Mouse (Mus musculus): ENCODE measurements around the gene Cacfd1.

Cacfd1 gene

DNA sequence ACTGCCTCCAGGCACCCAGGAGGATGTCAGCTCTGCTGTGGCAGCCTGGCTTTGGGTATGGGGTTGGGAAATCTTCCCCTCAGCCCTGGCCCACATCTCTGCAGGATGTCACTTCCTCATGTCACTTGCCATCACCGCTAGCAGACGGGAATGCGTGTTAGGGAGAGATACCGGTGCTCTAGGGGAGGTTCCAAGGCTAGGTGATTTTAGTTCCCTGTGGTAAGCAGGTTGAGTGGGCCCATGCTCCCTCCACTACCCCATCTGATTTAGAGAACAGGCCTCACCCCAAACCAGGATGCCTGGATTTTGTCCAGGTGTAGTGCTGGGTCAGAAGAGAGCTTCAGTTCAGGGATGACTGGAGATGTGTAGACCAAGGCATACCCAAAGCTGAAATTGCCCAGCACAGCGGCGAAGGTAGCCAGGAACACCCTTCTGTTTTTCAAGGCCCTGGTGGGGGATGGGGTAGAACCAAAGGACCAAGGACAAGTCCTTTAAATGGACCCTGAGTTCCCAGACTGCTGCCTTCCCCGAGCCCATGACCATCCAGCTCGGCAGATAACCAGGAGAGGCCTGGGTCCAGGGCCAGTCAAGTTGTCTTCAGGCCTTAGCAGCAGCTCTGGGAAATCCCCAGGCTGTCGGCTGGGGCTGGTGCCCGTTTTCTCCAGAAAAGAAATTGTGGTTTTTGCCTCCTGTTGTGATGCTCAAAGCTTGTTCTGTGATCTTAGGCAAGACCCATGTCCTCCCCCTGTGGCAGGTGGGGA is 17.3 kb downstream of the Cacfd1 start:
- DNase-seq (ENCODE audit: low read depth) = peak; percentile 23

DNA sequence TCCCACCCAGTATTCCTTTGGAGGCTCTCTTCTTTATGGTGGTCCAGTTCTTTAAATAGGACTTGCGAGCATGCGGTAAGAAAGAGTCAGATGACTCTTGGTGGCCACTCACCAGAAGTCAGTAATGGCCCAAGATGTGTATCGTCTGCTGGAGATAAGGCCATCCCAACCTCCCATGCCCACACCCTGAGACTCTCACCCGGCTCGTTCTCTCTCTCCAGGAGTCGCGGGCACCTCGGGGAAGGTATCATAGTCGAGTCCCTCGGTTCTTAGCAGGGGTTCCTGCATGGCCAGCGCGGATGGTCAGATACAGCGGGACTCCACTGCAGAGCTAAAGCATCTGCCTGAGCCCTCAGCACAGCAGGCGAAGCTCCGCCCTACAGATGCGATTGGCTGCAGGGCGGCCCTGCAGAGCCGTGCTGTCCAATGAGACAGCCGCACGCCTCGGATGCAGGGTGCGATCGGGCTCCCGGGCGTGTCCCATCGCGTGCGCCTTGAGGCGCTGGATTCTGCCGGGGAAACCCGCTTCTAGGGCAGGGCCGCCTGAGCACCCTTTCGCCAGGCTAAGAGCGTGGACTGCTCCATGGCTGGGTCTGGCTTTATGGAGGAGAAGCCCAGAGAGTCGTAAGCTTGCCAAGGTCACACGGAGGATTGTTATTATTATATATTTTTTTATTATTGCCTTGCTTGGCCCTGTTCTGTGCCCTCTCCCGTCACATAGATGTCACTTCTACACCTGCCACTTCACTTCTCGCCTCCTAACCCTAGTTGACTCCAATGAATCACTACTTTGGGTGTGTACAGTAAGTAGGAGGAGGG is 18.1 kb downstream of the Cacfd1 start, which contains the start of gene Slc2a6:
Gene Slc2a6, minus strand, starts transcription at position 381 of the 819 bp plus-strand sequence.
- DNase-seq (ENCODE audit: low read depth) = peak; percentile 83

DNA sequence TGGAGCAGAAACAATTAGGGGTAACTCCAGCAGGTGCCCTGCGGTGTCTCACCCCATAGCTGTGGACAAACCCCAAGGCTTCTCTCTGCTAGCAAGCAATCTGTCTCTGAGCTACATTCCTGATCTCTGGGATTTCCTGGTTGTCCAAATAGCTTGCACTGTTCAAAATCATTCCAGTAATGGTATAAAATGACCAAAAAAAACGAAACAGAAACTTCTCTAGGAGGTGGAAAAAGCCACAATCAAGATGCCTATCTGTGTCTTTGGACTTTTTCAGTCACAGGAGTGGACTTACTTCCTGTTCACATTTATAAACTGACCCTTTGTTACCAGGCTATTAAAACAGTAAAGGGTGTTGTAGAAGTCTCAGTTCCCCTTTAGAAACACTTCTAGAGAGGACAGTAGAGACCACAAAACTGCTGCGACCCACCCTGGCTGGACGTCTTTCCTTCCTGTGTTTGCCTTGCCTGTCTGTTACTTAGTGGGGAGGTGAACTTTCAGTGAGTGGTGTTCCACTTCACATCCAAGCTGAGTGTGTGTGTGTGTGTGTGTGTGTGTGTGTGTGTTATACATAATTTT is 18.8 kb downstream of the Cacfd1 start:
- DNase-seq (ENCODE audit: low read depth) = peak; percentile 70

DNA sequence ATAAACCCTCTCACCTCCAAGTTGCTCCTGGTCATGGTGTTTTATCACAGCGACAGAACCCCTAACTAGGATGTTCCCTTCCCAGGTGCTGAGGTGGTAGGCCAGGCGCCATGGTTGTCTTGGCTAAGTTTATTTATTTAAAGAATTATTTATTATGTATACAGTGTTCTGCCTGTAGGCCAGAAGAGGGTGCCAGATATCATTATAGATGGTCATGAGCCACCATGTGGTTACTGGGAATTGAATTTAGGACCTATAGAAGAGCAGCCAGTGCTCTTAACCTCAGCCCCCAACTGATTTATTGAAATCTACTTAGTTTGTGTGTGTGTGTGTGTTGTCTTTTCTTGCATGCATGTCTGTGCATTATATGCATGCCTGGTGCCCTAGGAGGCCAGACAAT is 22.6 kb downstream of the Cacfd1 start:
- peak; percentile 58 for DNase-seq (ENCODE audit: low read depth)

DNA sequence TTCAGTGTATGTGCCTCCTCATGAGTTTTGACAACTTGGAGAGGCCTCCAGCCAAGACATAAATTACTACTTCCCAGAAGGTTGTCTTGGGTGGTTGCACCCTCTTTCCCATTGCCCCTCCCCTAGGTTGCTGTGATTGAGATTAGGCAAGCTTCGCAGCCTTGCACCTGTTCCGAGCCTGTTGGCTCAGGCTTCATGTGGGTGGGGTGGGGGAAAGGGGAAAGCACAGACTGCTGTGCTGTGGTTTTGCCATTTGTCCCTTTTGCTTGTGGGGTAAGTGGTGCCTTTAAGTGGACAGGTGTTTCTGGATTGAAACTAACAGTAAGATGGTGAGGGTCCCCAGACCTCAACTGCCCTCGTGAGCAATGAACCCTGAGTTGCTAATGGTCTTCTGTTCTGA is 26.3 kb downstream of the Cacfd1 start:
- no peak for DNase-seq (ENCODE audit: low read depth)

DNA sequence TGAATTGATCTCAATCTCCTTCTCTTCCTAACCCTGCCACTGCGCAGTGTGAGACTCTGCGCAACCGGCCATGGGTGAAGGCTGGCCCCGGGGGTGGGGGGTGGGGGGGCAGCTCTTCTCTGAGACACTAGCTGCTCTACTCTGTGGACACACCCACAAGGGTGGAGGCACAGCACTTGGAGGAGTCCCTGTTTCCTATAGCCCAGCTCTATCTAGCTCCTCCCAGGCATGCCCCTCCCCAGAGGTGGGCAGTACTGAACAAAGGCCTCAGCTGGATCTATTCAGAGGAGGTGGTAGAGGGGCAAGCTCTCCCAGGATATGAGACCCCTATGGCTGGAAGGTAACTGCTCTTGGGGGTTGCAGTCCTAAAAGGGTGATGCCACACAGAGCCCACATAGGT is 27.3 kb downstream of the Cacfd1 start:
- no peak for DNase-seq (ENCODE audit: low read depth)

DNA sequence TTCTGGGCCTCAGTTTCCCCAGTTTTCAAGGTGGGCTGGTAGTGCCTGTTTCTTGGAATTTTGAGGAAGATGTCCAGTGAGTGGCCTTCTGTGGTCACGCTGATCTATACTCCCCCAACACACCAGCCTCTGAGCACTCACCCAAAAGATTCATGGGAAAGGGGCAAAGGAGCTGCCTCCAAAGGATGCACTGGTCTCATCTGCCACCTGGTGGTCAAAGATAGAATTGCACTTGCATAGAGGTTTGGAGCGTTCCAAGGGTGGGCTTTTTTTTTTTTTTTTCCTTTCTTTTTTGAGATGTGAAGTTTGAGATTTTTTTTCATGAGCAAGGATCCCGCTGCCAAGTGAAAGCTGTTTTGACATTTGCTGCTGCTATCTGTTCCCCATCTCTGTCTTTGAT is 28.9 kb downstream of the Cacfd1 start:
- peak; percentile 52 for DNase-seq (ENCODE audit: low read depth)

DNA sequence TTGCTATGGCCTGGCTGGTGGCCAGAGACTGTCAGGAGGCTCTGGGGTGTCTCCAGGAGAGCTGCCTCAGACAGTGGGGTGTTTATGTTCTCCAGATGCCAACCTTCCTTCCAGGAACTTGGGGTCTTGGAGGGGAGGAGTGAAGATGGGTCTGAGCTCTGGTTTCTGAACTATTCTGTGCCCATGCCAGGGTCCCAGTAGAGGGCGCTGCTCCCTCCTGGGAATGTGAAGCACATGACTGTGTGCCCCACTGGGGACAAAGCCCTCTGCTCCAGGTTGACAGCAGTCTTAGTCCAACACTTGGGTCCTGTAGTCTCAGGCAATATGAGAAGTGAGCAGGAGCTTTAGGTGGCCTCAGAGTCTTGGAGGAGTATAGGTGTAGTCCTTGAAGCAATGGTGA is 29.6 kb downstream of the Cacfd1 start:
- peak; percentile 15 for DNase-seq (ENCODE audit: low read depth)

DNA sequence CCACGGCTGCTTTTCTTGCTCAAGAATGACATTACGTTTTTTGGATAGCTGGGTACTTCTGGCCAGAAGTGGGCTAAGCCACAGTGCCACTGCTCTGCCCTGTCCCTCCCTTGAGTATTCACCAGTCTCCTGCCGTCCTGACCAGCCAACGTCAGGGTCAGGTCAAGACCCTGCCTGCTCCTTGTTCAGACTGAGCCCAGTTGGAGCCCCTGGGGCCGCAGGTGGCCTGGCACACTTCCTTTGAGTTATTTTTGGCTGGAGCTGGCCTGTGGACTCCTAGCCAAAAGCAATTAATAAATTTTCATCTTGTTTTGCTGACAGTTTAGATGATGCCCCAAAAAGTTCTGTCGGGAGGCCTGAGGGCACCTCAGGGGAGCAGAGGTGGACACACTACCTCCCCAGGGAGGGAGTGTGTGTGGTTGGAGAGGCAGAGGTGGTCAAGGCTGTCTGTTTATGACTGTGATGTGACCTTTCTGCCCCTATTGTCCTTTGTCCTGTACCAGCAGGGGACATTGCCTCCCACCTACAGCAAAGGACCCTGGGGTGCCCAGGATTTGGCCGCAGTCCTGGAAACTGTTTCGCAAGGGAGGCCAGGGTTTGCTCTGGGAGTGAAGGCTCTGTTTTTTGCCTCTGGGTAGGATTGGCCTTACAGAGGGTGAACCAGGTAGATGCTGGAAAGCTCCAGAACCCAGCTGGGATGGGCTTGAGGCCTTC is 32.6 kb downstream of the Cacfd1 start:
- DNase-seq (ENCODE audit: low read depth) = no peak

DNA sequence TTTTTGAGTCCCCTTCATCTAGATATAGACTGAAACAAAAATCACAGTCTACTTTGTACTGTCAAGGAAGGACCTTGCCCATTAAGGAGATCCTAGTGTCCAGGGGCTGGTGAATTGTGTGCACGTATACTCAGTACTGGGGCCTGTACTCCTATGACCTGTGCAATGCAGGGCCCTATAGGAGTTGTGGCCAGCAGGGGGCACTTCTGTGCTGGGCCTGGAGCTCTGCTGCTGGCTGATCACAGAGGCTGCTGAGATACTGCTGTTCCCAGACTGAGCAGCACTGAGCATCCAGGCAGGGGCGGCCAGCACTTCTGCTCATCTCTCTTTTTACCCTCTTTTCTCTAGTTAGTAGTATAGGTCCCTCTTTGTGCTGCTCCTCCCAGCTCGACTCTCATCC is 33.7 kb downstream of the Cacfd1 start:
- DNase-seq (ENCODE audit: low read depth) = peak; percentile 66

DNA sequence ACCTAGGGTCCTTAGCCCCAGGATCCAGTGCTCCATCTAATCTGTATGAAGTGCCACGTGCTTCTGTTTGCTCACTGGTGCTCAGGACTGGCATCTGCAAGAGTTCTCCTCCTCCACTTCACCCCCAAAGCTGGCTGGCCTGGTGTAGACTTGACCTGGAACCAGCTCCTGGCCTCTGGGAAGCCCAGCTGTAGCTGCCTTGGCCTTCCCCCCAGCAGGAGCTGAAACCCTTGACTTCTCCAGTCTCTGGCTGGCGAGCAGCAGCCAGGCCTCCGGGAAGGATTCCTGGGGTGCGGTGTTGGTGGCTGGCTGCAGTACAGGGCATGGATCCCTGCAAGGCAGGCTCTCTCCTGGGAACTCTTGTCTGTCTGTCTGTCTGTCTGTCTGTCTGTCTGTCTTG is 34.4 kb downstream of the Cacfd1 start:
- DNase-seq (ENCODE audit: low read depth) = no peak

DNA sequence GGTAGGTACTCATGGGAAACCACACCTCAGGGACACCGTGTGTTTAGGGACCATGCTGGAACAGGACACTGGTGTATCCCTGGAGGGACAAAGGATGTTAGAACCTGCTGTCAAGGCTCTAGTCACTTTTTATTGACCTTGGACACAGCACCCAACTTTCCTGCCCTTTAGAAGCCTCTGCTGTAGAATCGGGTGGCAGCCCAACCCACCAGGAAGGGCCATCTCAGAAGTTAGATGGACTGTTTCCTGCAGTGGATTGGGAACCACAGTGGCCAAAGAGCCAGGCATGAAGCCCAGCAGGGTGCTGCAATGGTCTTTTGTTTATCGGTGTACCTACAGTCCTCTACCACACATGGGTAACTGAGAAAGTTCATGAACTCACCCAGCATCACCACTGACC is 34.9 kb downstream of the Cacfd1 start:
- DNase-seq (ENCODE audit: low read depth) = no peak

DNA sequence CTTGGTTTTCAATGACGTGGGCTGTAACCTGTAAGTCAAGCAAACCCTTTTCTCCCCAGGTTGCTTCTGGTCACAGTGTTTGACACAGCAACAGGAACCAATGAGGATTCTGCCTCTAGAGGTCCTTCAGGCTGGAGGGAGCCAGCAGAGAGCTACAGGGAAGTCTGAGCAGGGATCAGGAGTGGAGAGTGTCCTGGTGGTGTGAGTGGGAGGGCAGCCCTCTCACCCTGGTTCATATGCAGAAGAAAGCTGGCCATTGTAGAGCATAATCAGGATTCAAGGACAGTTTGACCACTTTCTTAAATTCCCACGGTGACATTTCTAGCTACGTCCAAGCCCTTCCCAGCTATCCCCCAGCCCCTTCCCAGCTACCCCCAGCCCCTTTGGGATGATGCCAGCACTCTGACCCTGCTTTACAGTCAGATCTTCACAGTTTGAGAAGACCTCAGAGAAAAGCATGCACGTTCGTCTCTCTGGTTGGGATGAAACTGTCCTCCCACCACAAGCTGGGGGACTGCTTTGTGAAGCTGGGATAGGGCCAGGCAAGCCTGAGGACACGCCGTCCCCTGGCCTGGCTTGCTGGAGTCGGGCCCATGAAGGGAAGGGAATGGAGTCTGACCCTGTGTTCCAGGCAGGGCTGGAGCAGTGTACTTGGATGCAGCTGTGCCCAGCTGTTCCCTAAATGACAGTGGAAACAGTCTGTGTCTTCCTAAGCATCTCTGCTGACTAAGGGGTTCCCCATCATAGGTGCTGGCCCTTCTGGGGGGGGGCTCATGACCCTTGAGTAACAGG is 36.4 kb downstream of the Cacfd1 start:
- no peak for DNase-seq (ENCODE audit: low read depth)

DNA sequence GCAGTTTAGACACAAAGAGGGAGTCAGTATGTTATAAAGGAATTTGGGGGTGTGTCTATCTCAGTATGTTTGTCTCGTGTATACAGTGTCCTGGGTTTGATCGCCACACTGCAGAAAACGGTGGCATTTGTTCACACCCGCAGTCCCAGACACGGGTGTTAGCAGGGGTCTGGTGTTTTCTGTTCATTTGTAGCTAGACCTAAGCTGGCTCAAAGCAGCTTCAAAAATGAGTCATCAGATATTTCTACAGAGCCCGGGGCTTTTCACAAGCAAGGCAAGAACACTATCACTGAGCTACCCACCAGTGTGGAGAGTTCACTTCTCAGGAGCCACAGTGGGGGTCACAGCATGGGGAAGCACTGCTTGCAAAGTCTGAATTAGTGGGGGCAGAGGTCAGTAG is 39.7 kb downstream of the Cacfd1 start:
- DNase-seq (ENCODE audit: low read depth) = no peak

DNA sequence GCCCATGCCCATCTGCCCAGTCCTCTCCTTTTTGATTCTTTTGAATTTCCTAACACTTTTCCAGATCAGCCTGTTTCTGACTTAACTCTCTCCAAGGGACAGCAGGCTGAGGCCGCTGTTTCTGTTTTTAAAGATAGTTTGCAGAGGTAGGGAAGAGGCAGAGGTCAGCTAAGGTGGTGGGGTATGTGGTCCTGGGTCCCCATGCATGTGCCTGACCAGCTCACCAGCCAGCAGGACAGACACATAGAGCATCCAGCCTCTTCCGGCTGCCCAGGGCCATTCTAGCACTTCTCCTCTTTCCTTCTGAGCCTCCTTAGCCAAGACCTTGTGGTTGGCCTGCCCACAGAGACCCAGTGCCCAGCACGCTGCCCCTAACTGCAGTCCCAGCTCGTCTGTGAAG is 48.5 kb downstream of the Cacfd1 start:
- no peak for DNase-seq (ENCODE audit: low read depth)

DNA sequence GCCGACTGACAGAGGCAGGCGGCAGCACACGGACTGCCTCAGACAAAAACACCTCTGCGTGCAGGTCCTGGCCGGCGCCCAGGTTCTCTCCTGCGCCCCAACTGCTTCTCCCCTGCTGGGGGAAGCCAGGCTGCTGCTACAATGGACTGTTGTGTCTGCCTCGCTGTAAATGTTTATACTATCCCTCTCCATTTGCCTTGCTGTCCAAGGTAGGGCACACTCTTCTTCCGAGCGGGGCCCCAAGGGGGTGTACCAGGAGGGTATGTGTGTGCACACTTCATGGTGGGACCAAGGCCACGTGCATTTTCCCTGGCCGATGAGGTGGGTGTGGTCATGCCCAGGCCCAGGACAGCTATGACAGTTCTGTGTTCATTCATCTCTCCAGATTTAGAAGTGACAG is 49.0 kb downstream of the Cacfd1 start:
- no peak for DNase-seq (ENCODE audit: low read depth)

DNA sequence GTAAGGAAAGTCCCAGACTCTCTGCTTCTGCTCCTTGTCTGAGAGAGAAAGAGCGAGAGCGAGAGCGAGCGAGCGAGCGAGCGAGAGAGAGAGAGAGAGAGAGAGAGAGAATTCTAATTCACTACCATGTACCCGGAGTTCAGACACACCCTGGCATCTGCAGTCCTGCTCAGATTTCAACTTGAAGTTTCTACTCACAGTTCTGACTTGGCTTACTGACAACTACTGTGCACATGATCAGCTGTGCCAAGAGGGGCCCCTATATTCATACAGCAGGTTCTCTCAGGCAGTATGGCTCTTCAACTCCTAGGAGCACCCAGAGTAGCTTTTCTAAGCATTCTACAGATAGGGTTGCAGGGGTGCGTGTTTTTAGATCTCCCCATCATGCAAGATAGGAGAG is 49.5 kb downstream of the Cacfd1 start:
- DNase-seq (ENCODE audit: low read depth) = no peak

DNA sequence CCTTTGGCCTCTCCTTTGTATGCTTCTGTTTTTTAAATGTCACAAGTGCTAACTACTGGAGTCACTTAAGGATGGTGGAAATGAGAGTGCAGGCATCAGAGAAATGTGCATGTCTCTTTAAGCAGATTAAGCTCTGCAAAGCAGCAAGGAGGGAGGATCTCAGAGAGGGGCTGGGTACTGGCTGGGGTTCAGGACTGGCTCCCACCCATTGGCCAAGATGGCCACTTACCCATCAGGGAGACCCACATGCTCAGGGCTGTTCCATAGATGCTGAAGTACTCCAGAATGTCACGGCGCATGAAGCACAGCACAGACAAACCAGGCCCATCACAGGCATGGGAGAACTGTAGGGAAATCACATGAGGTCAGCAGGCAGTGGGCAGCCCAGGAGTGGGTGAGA is 57.4 kb downstream of the Cacfd1 start:
- no peak for DNase-seq (ENCODE audit: low read depth)

DNA sequence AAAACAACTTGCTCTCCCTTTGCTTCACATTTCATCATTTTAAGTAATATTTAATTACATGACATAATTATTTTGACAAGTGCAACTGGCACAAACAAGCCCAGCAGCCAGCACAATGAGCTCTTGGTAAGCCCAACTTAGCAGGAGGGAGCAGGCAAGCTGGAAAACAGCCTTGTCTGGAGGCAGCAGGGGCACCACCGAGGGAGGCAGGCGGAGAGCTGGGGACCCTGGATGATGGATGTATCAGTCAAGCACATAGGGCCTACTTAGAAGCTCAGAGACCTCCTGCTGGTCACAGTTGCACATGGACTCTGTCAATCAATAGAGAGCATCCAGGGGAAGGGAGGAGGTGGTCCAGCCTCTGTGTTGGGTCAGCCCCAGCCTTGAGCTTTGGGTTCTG is 58.3 kb downstream of the Cacfd1 start:
- DNase-seq (ENCODE audit: low read depth) = no peak

DNA sequence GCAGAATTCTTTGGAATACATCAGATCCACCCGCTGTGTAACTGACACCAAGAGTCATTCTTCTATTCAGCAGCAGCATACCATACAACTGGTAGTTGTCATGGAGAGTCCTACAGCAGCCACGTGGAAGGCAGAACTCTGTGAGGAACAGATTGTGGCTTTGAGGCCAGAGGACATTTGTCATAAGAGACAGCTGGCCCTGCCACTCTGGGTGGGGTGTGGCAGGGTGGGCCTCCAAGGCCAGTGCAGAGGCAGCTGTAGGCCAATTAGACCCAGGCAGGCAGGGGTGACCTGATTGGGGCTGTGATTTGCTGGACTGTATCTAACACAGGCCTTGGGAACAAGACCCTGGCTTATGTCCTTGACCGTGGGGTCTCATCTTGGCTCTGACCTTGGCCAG is 59.9 kb downstream of the Cacfd1 start:
- no peak for DNase-seq (ENCODE audit: low read depth)

DNA sequence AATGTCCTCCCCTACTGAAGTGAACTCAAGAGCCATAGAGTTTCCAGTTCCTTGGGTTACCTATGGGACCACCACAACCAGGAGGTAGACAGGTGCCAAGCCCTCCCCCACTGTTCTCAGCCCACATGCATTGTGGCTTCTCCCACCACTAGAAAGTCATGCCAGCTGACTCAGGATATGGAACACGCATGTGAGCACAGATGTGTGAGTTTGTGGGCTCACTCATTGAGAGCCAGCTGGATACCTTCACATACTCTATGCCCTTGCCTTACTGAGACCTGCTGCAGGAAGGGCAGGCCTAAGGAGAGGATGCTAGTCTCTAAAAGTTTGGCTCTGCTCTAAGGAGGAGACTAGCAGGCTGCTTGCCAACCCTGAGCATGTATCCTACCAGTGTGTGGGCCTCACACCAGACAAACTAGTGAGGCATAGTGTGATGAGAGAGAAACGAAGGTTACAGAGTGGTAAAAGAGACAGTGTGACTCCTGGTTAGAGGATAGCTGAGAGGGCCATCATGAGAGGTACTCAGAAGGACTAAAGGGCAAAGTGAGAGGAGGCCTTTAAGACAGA is 60.6 kb downstream of the Cacfd1 start:
- no peak for DNase-seq (ENCODE audit: low read depth)

All from 416B (cell line).